28 mouse cellular contexts compared by ENCODE assay signal in genomic region chr2:4832166-4832565, GRCm38 (mm10). TPM values are rescaled to one million over a fixed set of nuclear protein-coding genes. Genes with fewer than 3 reads are reported as not detected.
DNase-seq lines count a peak whose midpoint lies in the region; ATAC-seq lines count a peak whose summit lies in the region.
"Had no signal": no experiment of that assay in that cellular context is flagged by ENCODE, and none has a peak within 500 bp of the region (broad histone marks: within the 10 kb centered on the region; RNA-seq: fewer than 3 reads in every experiment).

No protein-coding gene starts in this region.

- no peak overlapping the region for H3K9ac ChIP-seq in midbrain, embryonic 15.5 days
- no peak overlapping the region for H3K9ac ChIP-seq in midbrain, embryonic 11.5 days (ENCODE audit: low read length)
- H3K9ac ChIP-seq: forebrain, embryonic 12.5 days; forebrain, postnatal 0 days; heart, embryonic 15.5 days; limb, embryonic 12.5 days; liver, embryonic 15.5 days; neural tube, embryonic 12.5 days had no signal

- 76% methylated on average over 4 of the region's 4 CpGs for WGBS in midbrain, embryonic 15.5 days
- 83% methylated on average over 4 of the region's 4 CpGs for WGBS in midbrain, embryonic 11.5 days

- no peak overlapping the region for H3K4me2 ChIP-seq in midbrain, embryonic 15.5 days
- no peak overlapping the region for H3K4me2 ChIP-seq in midbrain, embryonic 11.5 days
- H3K4me2 ChIP-seq: forebrain, embryonic 12.5 days; heart, embryonic 15.5 days; limb, embryonic 12.5 days; liver, embryonic 15.5 days; neural tube, embryonic 12.5 days had no signal

- H3K4me3 ChIP-seq in midbrain, embryonic 15.5 days, result no peak overlapping the region
- H3K4me3 ChIP-seq in midbrain, embryonic 11.5 days (ENCODE audit: low read depth, low read length), result no peak overlapping the region
- H3K4me3 ChIP-seq: erythroblast, embryonic 14.5 days; forebrain, embryonic 12.5 days; heart, embryonic 10.5 days; heart, embryonic 15.5 days; limb, embryonic 12.5 days; liver, embryonic 15.5 days; myocyte; neural tube, embryonic 12.5 days had no signal

- H3K36me3 ChIP-seq in midbrain, embryonic 15.5 days (replicated peaks), result no peaks in the 10 kb centered on the region
- H3K36me3 ChIP-seq in midbrain, embryonic 11.5 days (ENCODE audit: control insufficient read depth, insufficient read depth, low read length), result no peaks in the 10 kb centered on the region
- H3K36me3 ChIP-seq: forebrain, embryonic 12.5 days; heart, embryonic 10.5 days; heart, embryonic 15.5 days; limb, embryonic 12.5 days; liver, embryonic 15.5 days; neural tube, embryonic 12.5 days had no signal

- no peaks in the 10 kb centered on the region for H3K4me1 ChIP-seq in midbrain, embryonic 15.5 days
- no peaks in the 10 kb centered on the region for H3K4me1 ChIP-seq in midbrain, embryonic 11.5 days (ENCODE audit: control insufficient read depth, insufficient read depth, low read length)
- H3K4me1 ChIP-seq: forebrain, embryonic 12.5 days; heart, embryonic 15.5 days; limb, embryonic 12.5 days; neural tube, embryonic 12.5 days had no signal

- ATAC-seq in megakaryocyte-erythroid progenitor cell, adult 5-6 weeks (replicated peaks; ENCODE audit: low FRiP score, low TSS enrichment, poor library complexity, severe bottlenecking), result peak; percentile 56; the same call in 1 of the 2 replicates
- no peak for ATAC-seq in monocyte, adult 5-6 weeks (replicated peaks; ENCODE audit: insufficient number of reproducible peaks, low FRiP score, low TSS enrichment, poor library complexity, severe bottlenecking)
- no peak for ATAC-seq in midbrain, embryonic 15.5 days (replicated peaks)
- no peak for ATAC-seq in midbrain, embryonic 11.5 days (ENCODE audit: low FRiP score)
- ATAC-seq: forebrain, postnatal 0 days; hindbrain, embryonic 16.5 days; midbrain, embryonic 16.5 days had no signal

- no peaks in the 10 kb centered on the region for H3K27me3 ChIP-seq in midbrain, embryonic 15.5 days (replicated peaks)
- no peaks in the 10 kb centered on the region for H3K27me3 ChIP-seq in midbrain, embryonic 11.5 days (ENCODE audit: control insufficient read depth, insufficient read depth, low read length)
- H3K27me3 ChIP-seq: forebrain, embryonic 12.5 days; heart, embryonic 15.5 days; limb, embryonic 12.5 days; liver, embryonic 15.5 days; neural tube, embryonic 12.5 days had no signal

- H3K9me3 ChIP-seq in midbrain, embryonic 15.5 days, result no peaks in the 10 kb centered on the region
- no peaks in the 10 kb centered on the region for H3K9me3 ChIP-seq in midbrain, embryonic 11.5 days (ENCODE audit: control insufficient read depth, low read length)
- H3K9me3 ChIP-seq: forebrain, embryonic 12.5 days; heart, embryonic 10.5 days; heart, embryonic 15.5 days; limb, embryonic 12.5 days; liver, embryonic 15.5 days; neural tube, embryonic 12.5 days had no signal

- no peak overlapping the region for H3K27ac ChIP-seq in midbrain, embryonic 15.5 days
- H3K27ac ChIP-seq in midbrain, embryonic 11.5 days (ENCODE audit: low read depth, low read length), result no peak overlapping the region
- H3K27ac ChIP-seq: forebrain, embryonic 12.5 days; heart, embryonic 10.5 days; heart, embryonic 15.5 days; limb, embryonic 12.5 days; liver, embryonic 15.5 days; neural tube, embryonic 12.5 days; stomach, postnatal 0 days had no signal

- DNase-seq in NIH3T3 (ENCODE audit: low read depth), result peak; percentile 53
- peak; percentile 47 for DNase-seq in gonadal fat pad, adult 2 months (ENCODE audit: low read depth)
- DNase-seq in lung, postnatal 10 days, result peak; percentile 30
- DNase-seq in midbrain, embryonic 11.5 days (ENCODE audit: low spot score, missing footprints), result no peak
- DNase-seq: adrenal gland, postnatal 10 days; B cell, adult 2 months; cerebellum, adult 11 months; cerebellum, adult 9-11 months; forebrain, postnatal 0 days; gastrocnemius, postnatal 10 days; kidney, adult 9 months; kidney, postnatal 10 days; right cerebral cortex, adult 18-20 months; right cerebral cortex, postnatal 4 days had no signal

RNA-seq across cellular contexts. Expression of gene Sephs1, which starts 49.2 kb away (rescaled TPM):
- 25.6 and 27.6 TPM in 2 replicates for polyA plus RNA-seq in gonadal fat pad, adult 2 months (2012; rRNA removed)
- total RNA-seq in megakaryocyte-erythroid progenitor cell, adult 5-6 weeks (2014; fragmentation: Nextera tagmentation), result 35.1 and 35.5 TPM in 2 replicates
- 38.0 and 38.4 TPM in 2 replicates for total RNA-seq in megakaryocyte-erythroid progenitor cell, adult 5-6 weeks (2017)
- 15.1 to 23.1 TPM (median 21.2 TPM) in 3 replicates for total RNA-seq in monocyte, adult 5-6 weeks (2017)
- 54.4 and 57.2 TPM in 2 replicates for polyA plus RNA-seq in midbrain, embryonic 15.5 days (2015; fragmentation: Nextera tagmentation; extraction: Ambion mirVana)
- polyA plus RNA-seq in midbrain, embryonic 11.5 days (2014; fragmentation: Nextera tagmentation; extraction: Ambion mirVana), result 134 and 140 TPM in 2 replicates
